Mouse (Mus musculus): ENCODE data around the gene Pitx2. TPM values are rescaled to one million over a fixed set of nuclear protein-coding genes. Genes with fewer than 3 reads are reported as not detected.

The Pitx2 gene
- polyA plus RNA-seq, 1 experiment from 2014 or later = 29.0 TPM

DNA sequence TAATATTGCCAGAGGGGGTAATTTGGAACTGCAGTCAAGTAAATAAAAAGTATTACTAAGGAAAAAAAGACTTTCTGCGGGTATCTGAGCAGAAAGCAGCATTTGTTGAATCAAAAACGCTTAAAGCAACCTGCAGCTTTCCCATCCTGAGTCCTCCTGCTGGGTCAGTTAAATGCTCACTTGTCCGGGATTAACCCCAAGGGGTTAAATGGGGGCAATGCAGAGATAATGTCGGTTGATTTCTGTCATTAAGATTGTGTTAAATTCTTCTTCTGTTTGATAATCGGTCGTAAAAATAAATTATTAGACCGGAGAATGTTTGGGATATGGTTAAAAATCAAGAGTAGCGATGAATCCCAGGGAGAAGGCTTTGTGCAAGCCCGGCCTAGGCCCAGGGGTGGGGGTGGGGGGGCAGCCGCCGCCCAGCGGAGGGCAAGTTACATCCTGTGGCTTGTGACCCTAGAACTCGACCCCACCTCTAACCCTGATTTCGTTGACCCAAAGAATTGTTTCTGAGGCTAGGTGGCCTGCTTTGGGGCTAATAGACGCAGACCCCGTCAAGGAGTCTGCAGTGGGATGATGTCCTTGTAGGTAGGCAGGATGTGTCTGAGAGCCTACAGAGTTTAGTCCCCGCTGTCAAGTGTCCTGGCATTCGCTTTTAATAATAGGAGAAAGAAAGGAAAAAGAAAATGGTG is 6.0 kb downstream of the Pitx2 start:
- H3K4me3 ChIP-seq (ENCODE audit: low read depth, low read length) = no peak overlapping the region; the same call in 1 of the 2 replicates

DNA sequence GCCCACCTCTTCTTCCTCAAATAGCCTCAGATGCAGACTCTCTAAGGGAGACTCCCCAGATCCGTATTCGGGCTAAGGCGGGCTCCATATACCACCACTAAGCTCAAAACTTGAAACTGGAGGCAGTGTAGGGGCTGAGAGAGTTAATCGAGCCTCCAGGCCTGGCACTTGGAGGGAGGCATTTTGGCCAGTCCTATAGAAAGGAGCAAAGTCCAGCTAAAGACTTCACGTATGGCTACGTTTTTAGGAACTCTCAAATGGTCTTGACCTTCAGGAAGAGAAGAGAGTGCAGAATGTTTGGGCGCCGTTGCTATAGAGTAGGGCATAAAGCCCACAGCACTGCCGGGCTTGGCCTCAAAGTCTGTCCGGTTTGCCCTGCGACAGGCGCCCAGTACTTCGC is 7.1 kb downstream of the Pitx2 start:
- Histone ChIP-seq H3K36me3 (ENCODE audit: control insufficient read depth, insufficient read depth, low read length) (no peaks in the 10 kb centered on the region), H3K9ac (ENCODE audit: low read depth, low read length) (no peak overlapping the region), H3K27me3 (ENCODE audit: control insufficient read depth, insufficient read depth, low read depth, low read length) (peaks cover 77% of the 10 kb centered on the region), H3K4me3 (ENCODE audit: low read depth, low read length) (no peak overlapping the region), H3K4me1 (ENCODE audit: control insufficient read depth, insufficient read depth, low read length) (peaks cover 8% of the 10 kb centered on the region), H3K4me2 (ENCODE audit: low read length) (no peak overlapping the region; the same call in 1 of the 2 replicates), H3K9me3 (replicated peaks; ENCODE audit: control insufficient read depth, low read length, poor library complexity, severe bottlenecking) (no peaks in the 10 kb centered on the region), H3K27ac (ENCODE audit: low read length) (no peak overlapping the region)
- WGBS = 2% methylated on average over 13 of the region's 13 CpGs
- no peak for ATAC-seq

More for the DNA sequence above, 6.0 kb downstream of the Pitx2 start:
- no peak overlapping the region for H3K27ac ChIP-seq (ENCODE audit: low read length)
- peaks cover 8% of the 10 kb centered on the region for H3K4me1 ChIP-seq (ENCODE audit: control insufficient read depth, insufficient read depth, low read length)
- no peaks in the 10 kb centered on the region for H3K36me3 ChIP-seq (ENCODE audit: control insufficient read depth, insufficient read depth, low read length)
- H3K9ac ChIP-seq (ENCODE audit: low read depth, low read length) = no peak overlapping the region
- WGBS = 2% methylated on average over 18 of the region's 18 CpGs
- H3K9me3 ChIP-seq (replicated peaks; ENCODE audit: control insufficient read depth, low read length, poor library complexity, severe bottlenecking) = no peaks in the 10 kb centered on the region
- H3K27me3 ChIP-seq (ENCODE audit: control insufficient read depth, insufficient read depth, low read depth, low read length) = peaks cover 74% of the 10 kb centered on the region
- H3K4me2 ChIP-seq (ENCODE audit: low read length) = no peak overlapping the region
- no peak for ATAC-seq

DNA sequence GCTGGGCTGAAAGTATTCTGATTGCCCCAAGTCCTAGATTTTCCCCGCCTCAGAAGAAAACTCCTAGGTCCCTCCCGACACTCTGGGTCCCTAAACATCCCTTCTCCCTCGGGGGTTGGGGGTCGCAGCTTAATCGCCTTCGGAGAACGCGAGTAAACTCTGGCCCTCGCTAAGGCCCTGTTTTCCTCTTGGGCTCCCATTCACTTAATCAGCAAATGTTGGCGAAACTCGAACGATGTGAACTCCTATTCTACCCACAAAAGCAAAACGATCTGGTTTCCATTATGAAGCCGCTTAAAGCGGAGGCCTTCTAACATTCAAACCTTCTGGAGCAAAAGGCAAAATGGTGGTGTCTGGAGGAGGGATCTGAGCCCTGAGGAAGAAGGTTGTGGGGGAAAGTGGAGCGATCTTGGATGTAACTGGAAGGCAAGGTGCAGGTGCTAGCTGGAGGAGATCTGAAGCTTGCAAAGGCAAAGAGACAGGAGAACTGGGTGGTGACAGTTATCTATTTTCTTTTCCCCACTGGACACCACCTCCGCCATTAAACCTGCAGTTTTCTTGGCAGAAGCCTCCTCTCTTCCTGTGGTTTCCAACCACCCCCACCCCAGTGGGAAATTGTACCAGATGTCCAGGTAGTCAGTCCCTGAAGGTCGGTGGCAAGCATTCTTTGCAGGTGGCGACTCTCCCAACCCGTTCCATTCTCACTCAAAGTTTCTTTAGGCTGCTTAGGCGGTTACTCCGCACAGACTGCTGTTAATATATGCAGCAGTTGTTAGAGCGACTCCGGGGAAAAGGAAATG is 7.8 kb downstream of the Pitx2 start:
- Histone ChIP-seq H3K4me2 (ENCODE audit: low read length) (no peak overlapping the region), H3K9ac (ENCODE audit: low read depth, low read length) (no peak overlapping the region), H3K9me3 (replicated peaks; ENCODE audit: control insufficient read depth, low read length, poor library complexity, severe bottlenecking) (no peaks in the 10 kb centered on the region), H3K4me1 (ENCODE audit: control insufficient read depth, insufficient read depth, low read length) (peaks cover 8% of the 10 kb centered on the region), H3K36me3 (ENCODE audit: control insufficient read depth, insufficient read depth, low read length) (no peaks in the 10 kb centered on the region), H3K4me3 (ENCODE audit: low read depth, low read length) (no peak overlapping the region), H3K27ac (ENCODE audit: low read length) (no peak overlapping the region), H3K27me3 (ENCODE audit: control insufficient read depth, insufficient read depth, low read depth, low read length) (peaks cover 79% of the 10 kb centered on the region)
- WGBS = 2% methylated on average over 24 of the region's 24 CpGs
- no peak for ATAC-seq

DNA sequence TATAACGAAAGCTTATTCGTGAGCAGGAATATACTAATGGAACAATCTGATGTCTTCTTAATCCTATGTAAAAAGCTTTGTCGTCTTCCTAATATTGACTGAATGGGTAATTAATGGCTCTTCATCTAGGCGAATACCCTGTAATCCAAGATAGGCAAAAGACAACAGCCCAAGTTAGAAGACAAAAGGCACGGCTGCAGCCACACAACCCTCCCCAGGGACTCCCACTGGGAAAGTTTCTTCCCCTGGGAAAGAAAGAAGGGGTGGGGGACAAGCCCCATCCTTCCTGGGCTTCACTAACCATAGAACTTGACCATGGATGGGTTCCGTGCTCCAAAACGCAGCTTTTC is 8.3 kb downstream of the Pitx2 start:
- Histone ChIP-seq H3K27ac (ENCODE audit: low read length) (no peak overlapping the region), H3K9me3 (replicated peaks; ENCODE audit: control insufficient read depth, low read length, poor library complexity, severe bottlenecking) (no peaks in the 10 kb centered on the region), H3K27me3 (ENCODE audit: control insufficient read depth, insufficient read depth, low read depth, low read length) (peaks cover 76% of the 10 kb centered on the region), H3K4me3 (ENCODE audit: low read depth, low read length) (no peak overlapping the region), H3K4me2 (ENCODE audit: low read length) (no peak overlapping the region), H3K9ac (ENCODE audit: low read depth, low read length) (no peak overlapping the region), H3K36me3 (ENCODE audit: control insufficient read depth, insufficient read depth, low read length) (no peaks in the 10 kb centered on the region), H3K4me1 (ENCODE audit: control insufficient read depth, insufficient read depth, low read length) (peaks cover 8% of the 10 kb centered on the region)
- whole genome bisulfite sequencing = 2% methylated on average over 7 of the region's 7 CpGs
- no peak for ATAC-seq

DNA sequence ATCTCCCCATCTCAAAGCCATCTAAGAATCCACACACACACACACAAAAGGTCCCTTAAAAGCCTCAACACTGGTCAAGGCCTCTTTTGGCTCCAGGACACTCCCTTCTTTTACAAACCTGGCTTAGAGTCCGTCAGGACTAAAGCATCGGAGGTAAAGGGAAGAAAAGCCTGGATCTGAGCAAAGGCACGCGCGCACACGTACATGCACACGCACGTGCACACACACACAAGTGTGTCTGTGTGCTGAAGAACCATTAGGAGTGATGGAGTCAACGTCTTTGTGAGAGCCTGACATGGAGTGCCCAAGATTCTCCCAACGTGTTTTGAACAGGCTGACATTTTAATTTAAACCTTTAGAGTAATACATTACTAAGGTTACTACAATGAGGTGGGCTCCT is 8.7 kb downstream of the Pitx2 start:
- Histone ChIP-seq H3K4me2 (ENCODE audit: low read length) (no peak overlapping the region), H3K27ac (ENCODE audit: low read length) (no peak overlapping the region), H3K27me3 (ENCODE audit: control insufficient read depth, insufficient read depth, low read depth, low read length) (peaks cover 74% of the 10 kb centered on the region), H3K4me3 (ENCODE audit: low read depth, low read length) (no peak overlapping the region), H3K9ac (ENCODE audit: low read depth, low read length) (no peak overlapping the region), H3K36me3 (ENCODE audit: control insufficient read depth, insufficient read depth, low read length) (no peaks in the 10 kb centered on the region), H3K9me3 (replicated peaks; ENCODE audit: control insufficient read depth, low read length, poor library complexity, severe bottlenecking) (no peaks in the 10 kb centered on the region), H3K4me1 (ENCODE audit: control insufficient read depth, insufficient read depth, low read length) (peaks cover 8% of the 10 kb centered on the region)
- no peak for ATAC-seq
- WGBS = 1% methylated on average over 10 of the region's 10 CpGs

DNA sequence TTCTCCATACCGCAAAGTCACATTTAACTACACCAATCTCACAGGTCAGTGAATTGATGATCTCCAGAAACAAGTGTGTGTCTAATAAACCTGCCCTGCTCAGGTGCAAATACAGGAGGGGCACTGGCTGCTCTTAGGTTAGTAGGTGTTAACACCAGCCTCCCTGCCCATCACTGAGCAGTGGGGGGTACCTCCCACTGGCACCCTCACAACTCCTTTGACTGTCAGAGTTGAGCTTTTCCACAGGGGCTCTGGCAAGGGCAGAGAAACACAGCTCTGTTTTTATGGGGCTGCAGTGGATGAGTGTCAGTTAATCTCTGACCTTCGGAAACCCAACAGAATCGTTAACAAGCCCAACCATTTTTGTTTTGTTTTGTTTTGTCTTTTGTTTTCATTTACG is 9.6 kb downstream of the Pitx2 start:
- WGBS = 5% methylated on average over 4 of the region's 4 CpGs

DNA sequence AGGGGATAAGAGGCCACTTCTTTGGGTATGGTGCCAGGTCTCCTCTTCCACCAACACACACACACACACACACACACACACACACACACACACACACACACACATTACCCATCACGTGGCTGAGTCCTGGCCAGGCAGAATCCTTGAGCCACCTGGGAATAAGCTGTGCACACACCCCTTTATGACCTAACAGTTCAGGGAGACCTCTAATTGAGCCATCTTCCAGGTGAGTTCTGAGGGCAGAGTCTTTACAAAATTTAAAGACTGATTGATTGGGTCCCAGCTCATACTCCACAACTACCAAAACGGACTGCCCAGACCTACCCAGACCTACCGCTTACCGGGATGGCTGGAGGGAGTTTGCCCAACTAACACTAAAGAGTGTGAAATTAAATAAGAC is 10.1 kb downstream of the Pitx2 start:
- Histone ChIP-seq H3K4me3 (ENCODE audit: low read depth, low read length) (no peak overlapping the region), H3K27ac (ENCODE audit: low read length) (no peak overlapping the region), H3K4me1 (ENCODE audit: control insufficient read depth, insufficient read depth, low read length) (peaks cover 5% of the 10 kb centered on the region; the same call in 1 of the 2 replicates), H3K27me3 (ENCODE audit: control insufficient read depth, insufficient read depth, low read depth, low read length) (peaks cover 69% of the 10 kb centered on the region), H3K9ac (ENCODE audit: low read depth, low read length) (no peak overlapping the region), H3K36me3 (ENCODE audit: control insufficient read depth, insufficient read depth, low read length) (no peaks in the 10 kb centered on the region), H3K4me2 (ENCODE audit: low read length) (no peak overlapping the region), H3K9me3 (replicated peaks; ENCODE audit: control insufficient read depth, low read length, poor library complexity, severe bottlenecking) (no peaks in the 10 kb centered on the region)
- ATAC-seq = no peak
- 4% methylated on average over 4 of the region's 4 CpGs for WGBS

More for the DNA sequence above, 9.6 kb downstream of the Pitx2 start:
- Histone ChIP-seq H3K27me3 (ENCODE audit: control insufficient read depth, insufficient read depth, low read depth, low read length) (peaks cover 72% of the 10 kb centered on the region), H3K9ac (ENCODE audit: low read depth, low read length) (no peak overlapping the region), H3K27ac (ENCODE audit: low read length) (no peak overlapping the region), H3K9me3 (replicated peaks; ENCODE audit: control insufficient read depth, low read length, poor library complexity, severe bottlenecking) (no peaks in the 10 kb centered on the region), H3K4me2 (ENCODE audit: low read length) (no peak overlapping the region), H3K4me3 (ENCODE audit: low read depth, low read length) (no peak overlapping the region), H3K4me1 (ENCODE audit: control insufficient read depth, insufficient read depth, low read length) (peaks cover 10% of the 10 kb centered on the region), H3K36me3 (ENCODE audit: control insufficient read depth, insufficient read depth, low read length) (no peaks in the 10 kb centered on the region)
- ATAC-seq = no peak

DNA sequence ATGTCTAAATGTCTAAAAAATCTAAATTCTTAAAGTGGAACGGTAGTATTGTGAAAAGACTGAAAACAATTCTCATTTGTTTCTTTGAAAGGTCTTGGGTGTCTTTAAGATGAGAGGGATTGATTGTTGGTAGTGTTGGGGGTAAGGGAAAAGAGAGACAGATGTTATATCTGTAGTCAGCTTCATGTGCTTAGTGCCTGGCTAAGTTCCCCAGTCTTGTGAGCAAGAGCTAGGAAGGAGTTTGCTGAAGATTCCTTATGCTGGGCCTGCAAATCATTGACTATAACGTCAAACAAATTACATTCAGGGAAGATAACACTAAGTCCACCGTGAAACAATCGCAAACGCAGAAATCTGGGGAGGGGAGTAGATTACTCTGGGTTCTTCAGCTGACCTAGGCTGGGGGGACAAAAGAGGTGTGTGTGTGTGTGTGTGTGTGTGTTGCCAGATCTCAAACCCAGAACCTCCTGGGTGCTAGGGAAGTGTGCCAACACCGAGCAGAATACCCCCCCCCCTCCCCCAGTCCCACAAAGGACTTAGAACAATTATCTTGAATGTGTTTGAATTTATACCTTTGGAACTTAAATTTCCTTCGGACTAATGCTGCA is 12.5 kb downstream of the Pitx2 start:
- Histone ChIP-seq H3K9me3 (replicated peaks; ENCODE audit: control insufficient read depth, low read length, poor library complexity, severe bottlenecking) (no peaks in the 10 kb centered on the region), H3K27ac (ENCODE audit: low read length) (no peak overlapping the region), H3K4me3 (ENCODE audit: low read depth, low read length) (no peak overlapping the region), H3K36me3 (ENCODE audit: control insufficient read depth, insufficient read depth, low read length) (no peaks in the 10 kb centered on the region), H3K4me2 (ENCODE audit: low read length) (no peak overlapping the region), H3K27me3 (ENCODE audit: control insufficient read depth, insufficient read depth, low read depth, low read length) (peaks cover 52% of the 10 kb centered on the region), H3K9ac (ENCODE audit: low read depth, low read length) (no peak overlapping the region), H3K4me1 (ENCODE audit: control insufficient read depth, insufficient read depth, low read length) (peaks cover 4% of the 10 kb centered on the region; the same call in 1 of the 2 replicates)
- 2% methylated on average over 7 of the region's 7 CpGs for WGBS
- ATAC-seq = no peak

DNA sequence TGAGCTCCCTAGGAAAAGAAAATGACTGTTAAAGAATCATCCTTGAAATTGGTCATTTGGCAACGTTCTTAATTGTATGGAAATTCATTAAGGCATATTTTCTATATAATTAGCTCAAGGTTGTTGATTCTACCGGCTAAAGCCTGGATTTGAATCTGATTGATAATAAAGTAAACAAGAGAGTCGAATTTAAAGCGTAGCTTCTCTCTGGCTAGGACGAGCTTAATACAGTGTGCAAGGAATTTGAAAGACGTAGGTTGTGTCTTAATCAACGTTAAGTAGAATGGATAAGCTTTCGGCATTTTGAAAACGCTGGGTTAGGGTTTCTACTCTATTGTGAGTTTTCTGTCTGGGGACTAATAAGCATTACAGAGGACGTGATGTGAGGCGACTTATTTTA is 13.1 kb downstream of the Pitx2 start:
- Histone ChIP-seq H3K27ac (ENCODE audit: low read length) (no peak overlapping the region), H3K9ac (ENCODE audit: low read depth, low read length) (no peak overlapping the region), H3K4me3 (ENCODE audit: low read depth, low read length) (no peak overlapping the region), H3K4me2 (ENCODE audit: low read length) (no peak overlapping the region), H3K27me3 (ENCODE audit: control insufficient read depth, insufficient read depth, low read depth, low read length) (peaks cover 46% of the 10 kb centered on the region), H3K36me3 (ENCODE audit: control insufficient read depth, insufficient read depth, low read length) (no peaks in the 10 kb centered on the region), H3K9me3 (replicated peaks; ENCODE audit: control insufficient read depth, low read length, poor library complexity, severe bottlenecking) (no peaks in the 10 kb centered on the region), H3K4me1 (ENCODE audit: control insufficient read depth, insufficient read depth, low read length) (peaks cover 4% of the 10 kb centered on the region; the same call in 1 of the 2 replicates)
- 1% methylated on average over 11 of the region's 11 CpGs for WGBS
- no peak for ATAC-seq

Measured in midbrain, embryonic 16.5 days (tissue).